Mouse (Mus musculus): Measurements from ENCODE around the gene Mat2a. TPM values are rescaled to one million over a fixed set of nuclear protein-coding genes. Genes with fewer than 3 reads are reported as not detected.
"Not testable (repeated sequence)": the region's sequence is repeated elsewhere in the genome, so short reads cannot be mapped to it uniquely, and the experiment has no call there.

Mat2a gene
- total and polyA plus RNA-seq, 2 experiments from 2014 or later = 105 to 254 TPM

DNA sequence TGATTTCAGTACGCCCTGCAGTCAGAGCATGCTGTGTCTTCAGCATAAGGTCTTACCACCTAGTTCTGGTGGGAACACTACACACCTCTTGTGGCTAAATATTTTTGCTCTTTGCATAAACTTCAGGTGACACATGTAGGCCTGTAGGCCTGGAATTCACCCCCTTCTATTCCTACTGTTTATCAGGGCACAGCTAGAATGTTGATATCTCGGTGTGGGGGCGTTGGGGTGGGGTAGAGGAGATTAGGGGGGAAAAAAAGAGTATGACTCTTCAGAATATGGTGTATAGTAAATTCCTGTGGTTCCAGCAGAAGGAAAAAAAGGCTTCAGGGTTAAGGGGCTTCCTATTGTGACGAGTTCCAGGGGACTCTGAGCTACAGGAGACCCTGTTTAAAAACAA, 17.2 kb upstream of the Mat2a start:
- Histone ChIP-seq H3K4me2 (ENCODE audit: low read depth, low read length) (no peak overlapping the region), H3K9me3 (ENCODE audit: low read length) (no peaks in the 10 kb centered on the region), H3K4me1 (ENCODE audit: insufficient read depth, low read length) (no peaks in the 10 kb centered on the region), H3K4me3 (ENCODE audit: low read length) (no peak overlapping the region), H3K27me3 (ENCODE audit: insufficient read depth, low read length) (no peaks in the 10 kb centered on the region), H3K36me3 (ENCODE audit: insufficient read depth, low read length) (no peaks in the 10 kb centered on the region), H3K9ac (replicated peaks; ENCODE audit: low read length) (no peak overlapping the region), H3K27ac (no peak overlapping the region)
- DNase-seq (ENCODE audit: low spot score) (no peak), ATAC-seq (no peak)
- no peak for TF ChIP-seq CTCF (IDR thresholded peaks at IDR 0.05; ENCODE audit: low read depth)
- 86% methylated on average over 4 of the region's 4 CpGs for WGBS

DNA sequence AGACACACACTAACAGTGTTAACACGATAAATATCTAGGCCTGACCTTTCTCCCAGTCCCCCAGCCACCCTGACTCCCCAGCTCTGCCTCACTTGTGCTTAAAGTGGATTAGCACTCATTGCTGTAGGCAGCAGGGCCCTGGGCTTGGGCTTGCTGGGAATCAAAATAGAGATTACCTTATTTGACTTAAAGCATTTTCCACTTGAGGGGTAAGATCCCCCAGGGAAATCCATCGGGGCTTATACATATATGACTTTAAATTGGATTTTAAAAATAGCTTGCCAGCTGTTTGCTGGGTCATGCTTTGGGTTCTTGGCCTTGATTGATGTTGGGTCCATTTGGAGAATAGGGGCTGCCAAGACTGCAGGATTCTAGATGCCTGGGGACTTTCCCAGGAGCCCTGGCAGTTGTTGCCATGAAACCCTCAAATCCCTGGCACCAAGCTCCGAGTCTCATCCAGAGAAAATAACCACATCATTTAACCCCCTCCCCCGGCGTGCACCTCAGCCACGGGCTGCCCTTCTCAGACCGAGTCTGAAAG, 15.5 kb upstream of the Mat2a start:
- no peaks in the 10 kb centered on the region for H3K4me1 ChIP-seq (ENCODE audit: insufficient read depth, low read length)
- H3K9me3 ChIP-seq (ENCODE audit: low read length) = no peaks in the 10 kb centered on the region
- no peak overlapping the region for H3K4me3 ChIP-seq (ENCODE audit: low read length)
- peak overlapping the region; percentile 17 for H3K27ac ChIP-seq
- no peak overlapping the region for H3K9ac ChIP-seq (replicated peaks; ENCODE audit: low read length)
- no peak overlapping the region for H3K4me2 ChIP-seq (ENCODE audit: low read depth, low read length)
- DNase-seq (ENCODE audit: low spot score) (peak; percentile 77), ATAC-seq (peak; percentile 74)
- no peaks in the 10 kb centered on the region for H3K27me3 ChIP-seq (ENCODE audit: insufficient read depth, low read length)
- 25% methylated on average over 7 of the region's 7 CpGs for WGBS
- H3K36me3 ChIP-seq (ENCODE audit: insufficient read depth, low read length) = no peaks in the 10 kb centered on the region
- TF ChIP-seq CTCF (IDR thresholded peaks at IDR 0.05; ENCODE audit: low read depth) = no peak

DNA sequence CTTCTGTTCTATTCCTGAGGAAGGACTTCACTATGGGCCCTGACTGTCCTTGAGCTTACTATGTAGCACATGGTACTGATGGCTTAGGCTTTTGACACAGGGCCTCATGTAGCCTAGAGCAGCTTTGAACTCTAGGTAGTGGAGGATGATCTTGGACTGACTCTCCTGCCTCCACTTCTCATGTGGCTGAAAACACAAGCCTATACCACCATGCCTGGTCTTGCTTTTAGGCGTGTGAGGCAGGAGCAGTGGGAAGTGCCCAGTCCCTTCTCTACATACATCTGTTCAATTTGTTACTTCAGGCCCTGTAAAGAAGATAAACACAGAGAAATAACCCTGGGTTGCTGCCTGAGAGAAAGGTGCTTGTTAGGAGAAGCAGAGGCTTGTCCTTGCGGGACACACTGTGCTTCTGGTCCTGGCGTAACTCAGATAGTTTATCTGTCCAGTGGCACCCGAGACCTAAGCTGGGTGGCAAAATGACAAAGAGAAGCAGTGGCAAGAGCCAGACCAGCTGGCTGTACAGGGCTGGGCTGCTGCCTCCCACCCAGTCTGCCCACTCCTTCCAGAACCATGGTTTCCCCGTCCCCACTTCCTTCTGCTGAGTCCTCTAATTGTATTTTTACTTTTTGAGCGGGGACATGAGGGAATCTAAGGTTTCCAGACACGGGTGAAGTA, 14.9 kb upstream of the Mat2a start:
- H3K9ac ChIP-seq (replicated peaks; ENCODE audit: low read length) = no peak overlapping the region
- no peak for TF ChIP-seq CTCF (IDR thresholded peaks at IDR 0.05; ENCODE audit: low read depth)
- no peaks in the 10 kb centered on the region for H3K27me3 ChIP-seq (ENCODE audit: insufficient read depth, low read length)
- no peak overlapping the region for H3K4me2 ChIP-seq (ENCODE audit: low read depth, low read length)
- no peaks in the 10 kb centered on the region for H3K4me1 ChIP-seq (ENCODE audit: insufficient read depth, low read length)
- peak; percentile 66; the same call in 1 of the 2 replicates for ATAC-seq
- WGBS = 49% methylated on average over 7 of the region's 7 CpGs
- H3K36me3 ChIP-seq (ENCODE audit: insufficient read depth, low read length) = no peaks in the 10 kb centered on the region
- DNase-seq (ENCODE audit: low spot score) = peak; percentile 34
- H3K9me3 ChIP-seq (ENCODE audit: low read length) = no peaks in the 10 kb centered on the region
- H3K4me3 ChIP-seq (ENCODE audit: low read length) = no peak overlapping the region
- H3K27ac ChIP-seq = peak overlapping the region; percentile 17

DNA sequence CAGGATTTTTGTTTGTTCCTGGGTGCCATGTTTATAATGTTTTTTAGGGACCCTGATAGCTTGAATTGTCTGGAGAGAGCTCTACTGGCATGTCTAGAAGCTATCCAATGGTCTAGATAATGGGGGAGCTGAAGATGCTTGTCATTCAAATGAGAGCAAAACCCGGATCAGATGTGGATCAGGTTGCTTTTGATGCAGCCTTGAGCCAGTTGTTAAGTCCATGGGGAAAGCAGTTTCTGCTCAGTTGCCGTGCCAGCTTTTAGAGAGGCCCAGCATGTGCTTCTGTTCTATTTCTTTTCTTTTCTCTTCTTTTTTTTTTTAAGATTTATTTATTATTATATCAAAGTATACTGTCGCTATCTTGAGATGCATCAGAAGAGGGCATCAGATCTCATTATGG, 14.2 kb upstream of the Mat2a start:
- Histone ChIP-seq H3K9ac (replicated peaks; ENCODE audit: low read length) (no peak overlapping the region), H3K4me2 (ENCODE audit: low read depth, low read length) (no peak overlapping the region), H3K36me3 (ENCODE audit: insufficient read depth, low read length) (no peaks in the 10 kb centered on the region), H3K27me3 (ENCODE audit: insufficient read depth, low read length) (no peaks in the 10 kb centered on the region), H3K4me3 (ENCODE audit: low read length) (no peak overlapping the region), H3K27ac (no peak overlapping the region), H3K4me1 (ENCODE audit: insufficient read depth, low read length) (no peaks in the 10 kb centered on the region), H3K9me3 (ENCODE audit: low read length) (no peaks in the 10 kb centered on the region)
- whole genome bisulfite sequencing = 70% methylated on average over 3 of the region's 3 CpGs
- DNase-seq (ENCODE audit: low spot score) (no peak), ATAC-seq (no peak)
- TF ChIP-seq CTCF (IDR thresholded peaks at IDR 0.05; ENCODE audit: low read depth) = no peak

DNA sequence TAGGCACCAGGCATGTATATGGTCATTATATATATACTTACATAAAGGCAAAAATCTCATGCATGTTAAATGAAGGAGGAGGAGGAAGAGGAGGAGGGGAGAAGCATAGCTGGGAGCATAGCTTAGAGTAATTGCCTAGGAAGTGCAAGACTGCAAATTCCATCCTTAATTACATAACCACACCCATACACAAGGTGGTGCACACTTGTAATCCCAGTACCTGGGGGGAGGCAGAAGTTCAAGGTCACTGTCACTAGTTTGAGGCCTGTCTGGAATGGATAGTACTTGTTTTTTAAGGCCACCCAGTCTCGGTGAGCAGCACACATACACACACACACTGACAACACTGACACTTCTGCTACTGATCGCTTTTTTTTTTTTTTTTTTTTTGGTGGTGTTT, 13.0 kb upstream of the Mat2a start:
- H3K9me3 ChIP-seq (ENCODE audit: low read length) = no peaks in the 10 kb centered on the region
- H3K4me1 ChIP-seq (ENCODE audit: insufficient read depth, low read length) = no peaks in the 10 kb centered on the region
- no peak overlapping the region for H3K27ac ChIP-seq
- H3K27me3 ChIP-seq (ENCODE audit: insufficient read depth, low read length) = no peaks in the 10 kb centered on the region
- ATAC-seq = no peak
- DNase-seq (ENCODE audit: low spot score) = no peak
- H3K9ac ChIP-seq (replicated peaks; ENCODE audit: low read length) = no peak overlapping the region
- no peaks in the 10 kb centered on the region for H3K36me3 ChIP-seq (ENCODE audit: insufficient read depth, low read length)
- no peak overlapping the region for H3K4me3 ChIP-seq (ENCODE audit: low read length)
- no peak overlapping the region for H3K4me2 ChIP-seq (ENCODE audit: low read depth, low read length)
- no peak for TF ChIP-seq CTCF (IDR thresholded peaks at IDR 0.05; ENCODE audit: low read depth)
- 86% methylated on average over 2 of the region's 2 CpGs for WGBS

DNA sequence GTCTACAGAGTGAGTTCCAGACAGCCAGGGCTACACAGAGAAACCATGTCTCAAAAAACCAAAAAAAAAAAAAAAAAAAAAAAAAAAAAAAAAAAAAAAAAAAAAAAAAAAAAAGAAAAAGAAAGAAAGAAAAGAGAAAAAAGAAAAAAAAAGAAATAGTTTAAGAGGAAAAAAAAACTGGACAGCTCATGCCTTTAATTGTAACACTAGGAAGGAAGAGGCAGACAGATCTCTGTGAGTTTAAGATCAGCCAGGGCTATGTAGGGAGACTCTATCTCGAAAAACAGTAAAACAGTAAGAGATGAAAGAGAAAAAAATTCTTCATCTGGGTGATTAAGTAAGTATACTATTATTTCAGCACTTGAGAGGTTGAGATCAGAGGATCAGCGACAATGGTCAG, 12.4 kb upstream of the Mat2a start:
- not testable (repeated sequence) for H3K36me3 ChIP-seq (ENCODE audit: insufficient read depth, low read length); ATAC-seq; DNase-seq (ENCODE audit: low spot score); H3K27me3 ChIP-seq (ENCODE audit: insufficient read depth, low read length); H3K4me1 ChIP-seq (ENCODE audit: insufficient read depth, low read length); H3K27ac ChIP-seq; H3K9ac ChIP-seq (replicated peaks; ENCODE audit: low read length); H3K4me2 ChIP-seq (ENCODE audit: low read depth, low read length); H3K9me3 ChIP-seq (ENCODE audit: low read length); H3K4me3 ChIP-seq (ENCODE audit: low read length)
- 83% methylated on average over 2 of the region's 2 CpGs for WGBS

DNA sequence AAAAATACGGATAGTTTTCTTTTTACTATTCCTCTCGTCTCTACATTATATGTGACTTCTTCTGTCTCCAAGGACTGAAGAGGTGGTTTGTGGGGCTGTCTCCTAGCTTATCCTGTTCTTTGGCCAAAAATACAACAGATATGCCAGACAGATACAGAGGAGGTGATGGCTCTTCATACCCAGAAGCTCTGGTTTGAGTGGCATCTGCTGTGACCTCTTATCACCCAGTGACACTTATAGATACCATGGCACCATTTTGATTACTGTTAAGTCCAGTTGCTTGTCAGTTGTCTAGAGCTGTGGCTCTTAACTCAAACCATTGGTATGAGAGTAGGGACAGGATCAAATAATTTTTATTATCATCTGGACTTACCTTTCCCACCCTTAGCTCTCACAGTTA, 8.1 kb upstream of the Mat2a start:
- no peak for ATAC-seq
- H3K27ac ChIP-seq = no peak overlapping the region
- 88% methylated on average over 2 of the region's 2 CpGs for WGBS
- no peaks in the 10 kb centered on the region for H3K27me3 ChIP-seq (ENCODE audit: insufficient read depth, low read length)
- H3K4me3 ChIP-seq (ENCODE audit: low read length) = no peak overlapping the region
- no peak for DNase-seq (ENCODE audit: low spot score)
- H3K36me3 ChIP-seq (ENCODE audit: insufficient read depth, low read length) = no peaks in the 10 kb centered on the region
- H3K9ac ChIP-seq (replicated peaks; ENCODE audit: low read length) = no peak overlapping the region
- no peak for TF ChIP-seq CTCF (IDR thresholded peaks at IDR 0.05; ENCODE audit: low read depth)
- H3K4me2 ChIP-seq (ENCODE audit: low read depth, low read length) = no peak overlapping the region
- H3K9me3 ChIP-seq (ENCODE audit: low read length) = no peaks in the 10 kb centered on the region
- no peaks in the 10 kb centered on the region for H3K4me1 ChIP-seq (ENCODE audit: insufficient read depth, low read length)

All from hindbrain, postnatal 0 days (tissue).